Mouse (Mus musculus) intestine, embryonic 16.5 days (tissue): ENCODE results near the gene Prl3d3. TPM values are rescaled to one million over a fixed set of nuclear protein-coding genes. Genes with fewer than 3 reads are reported as not detected.
"Not testable (repeated sequence)": the region's sequence is repeated elsewhere in the genome, so short reads cannot be mapped to it uniquely, and the experiment has no call there.

Experiments
- ATAC-seq: fragments of 200-750 bp; cut with Nextera tagmentation; 2 replicates; pipeline ENCODE4 v1.8.0; 2017; ENCODE audit warnings: moderate TSS enrichment, moderate library complexity
- H3K27ac ChIP-seq: fragments of 300-500 bp; sonication (generic); 2 replicates; pipeline ENCODE4 v1.5.1; 2014; ENCODE audit warnings: mild to moderate bottlenecking, low read length
- H3K27me3 ChIP-seq: fragments of 300-500 bp; sonication (generic); replicated peaks from 2 replicates; pipeline ENCODE4 v1.6.1; 2014; ENCODE audit warnings: low read length, control low read depth, mixed read lengths; ENCODE audit not compliant: control insufficient read depth, insufficient read depth
- H3K36me3 ChIP-seq: fragments of 300-500 bp; sonication (generic); 2 replicates; pipeline ENCODE4 v1.6.1; 2014; ENCODE audit warnings: low read length, control low read depth; ENCODE audit not compliant: control insufficient read depth, insufficient read depth
- H3K4me1 ChIP-seq: fragments of 300-500 bp; sonication (generic); 2 replicates; pipeline ENCODE4 v1.6.1; 2014; ENCODE audit warnings: low read length, control low read depth, mixed read lengths; ENCODE audit not compliant: control insufficient read depth, insufficient read depth
- H3K4me2 ChIP-seq: fragments of 300-500 bp; sonication (generic); 2 replicates; pipeline ENCODE4 v1.6.1; 2014; ENCODE audit warnings: low read depth, low read length, control low read depth
- H3K4me3 ChIP-seq: fragments of 300-500 bp; sonication (generic); 2 replicates; pipeline ENCODE4 v1.5.1; 2014; ENCODE audit warnings: mild to moderate bottlenecking, low read length
- H3K9ac ChIP-seq: fragments of 300-500 bp; sonication (generic); 2 replicates; pipeline ENCODE4 v1.6.1; 2014; ENCODE audit warnings: low read depth, low read length
- H3K9me3 ChIP-seq: fragments of 300-500 bp; sonication (generic); 2 replicates; pipeline ENCODE4 v1.6.1; 2016; ENCODE audit warnings: low read length, control low read depth; ENCODE audit not compliant: control insufficient read depth
- WGBS: fragments of 180-500 bp; shearing (Covaris S2); extraction: QIAGEN DNeasy Blood & Tissue Kit; methylation state at CpG from one replicate; pipeline ENCODE4 v1.1.7; 2014; 5-methylcytosine and 5-hydroxymethylcytosine counted together
- polyA plus RNA-seq: library from polyadenylated mRNA; unstranded; fragments of >200 nt; fragmentation: Nextera tagmentation; extraction: Ambion mirVana; gene quantifications from 2 replicates; pipeline ENCODE4 v1.2.1, GENCODE M21; 2015

Prl3d3 gene
- not detected in 2 replicates for polyA plus RNA-seq

GRCm38 (mm10) chr13:27156490-27156889 lies at the start of gene Prl3d3:
Gene Prl3d3 (plus strand): TSS chr13:27156790.
- not testable (repeated sequence) for H3K27ac ChIP-seq, H3K4me3 ChIP-seq, H3K9ac ChIP-seq, H3K4me1 ChIP-seq, ATAC-seq, H3K36me3 ChIP-seq, H3K4me2 ChIP-seq, H3K9me3 ChIP-seq, H3K27me3 ChIP-seq
- 84% methylated on average over 2 of the region's 3 CpGs for whole genome bisulfite sequencing

- H3K9me3 ChIP-seq, H3K4me2 ChIP-seq, H3K36me3 ChIP-seq, H3K27ac ChIP-seq, H3K4me3 ChIP-seq, ATAC-seq, H3K9ac ChIP-seq, H3K4me1 ChIP-seq, H3K27me3 ChIP-seq: not testable (repeated sequence)
- whole genome bisulfite sequencing = 100% methylated on average over 3 of the region's 4 CpGs
Measured at GRCm38 (mm10) chr13:27121398-27121797, 35.2 kb upstream of the Prl3d3 start, which contains the start of gene Prl3d2. Gene Prl3d2 (plus strand): TSS chr13:27121698.

- no peaks in the 10 kb centered on the region for H3K9me3 ChIP-seq
- WGBS = 62% methylated on average over 1 of the region's 1 CpGs
- H3K4me3 ChIP-seq = no peak overlapping the region
- H3K36me3 ChIP-seq = no peaks in the 10 kb centered on the region
- H3K27me3 ChIP-seq = no peaks in the 10 kb centered on the region
- H3K9ac ChIP-seq = no peak overlapping the region
- no peak overlapping the region for H3K4me2 ChIP-seq
- no peaks in the 10 kb centered on the region for H3K4me1 ChIP-seq
- no peak for ATAC-seq
- no peak overlapping the region for H3K27ac ChIP-seq
Measured at GRCm38 (mm10) chr13:27148264-27148663, 8.3 kb upstream of the Prl3d3 start.

- H3K27ac ChIP-seq = no peak within 1 kb of the TSS
- H3K27me3 ChIP-seq = no peaks in the 10 kb centered on the region
- H3K4me3 ChIP-seq = no peak within 1 kb of the TSS
- WGBS = 77% methylated on average over 1 of the region's 1 CpGs
- ATAC-seq = no peak
- H3K4me1 ChIP-seq = no peaks in the 10 kb centered on the region
- H3K9me3 ChIP-seq = no peaks in the 10 kb centered on the region
- H3K36me3 ChIP-seq = no peaks in the 10 kb centered on the region
- no peak within 1 kb of the TSS for H3K9ac ChIP-seq
- H3K4me2 ChIP-seq = no peak within 1 kb of the TSS
Measured at GRCm38 (mm10) chr13:27196359-27196758, 39.8 kb downstream of the Prl3d3 start, which contains the start of gene Prl3c1. Gene Prl3c1 (plus strand): TSS chr13:27196659.

Other genes with a start within 250 kb of the Prl3d3 start
- gene Prl, start 99.2 kb upstream of the Prl3d3 start, polyA plus RNA-seq = not detected in 2 replicates
- not detected in 2 replicates for gene Prl3d1, start 62.6 kb upstream of the Prl3d3 start, polyA plus RNA-seq
- not detected in 2 replicates for gene Prl3d2, start 35.1 kb upstream of the Prl3d3 start, polyA plus RNA-seq
- not detected in 2 replicates for gene Prl3c1, start 39.9 kb downstream of the Prl3d3 start, polyA plus RNA-seq
- not detected in 2 replicates for gene Prl3b1, start 85.1 kb downstream of the Prl3d3 start, polyA plus RNA-seq
- gene Prl3a1, start 102.6 kb downstream of the Prl3d3 start, polyA plus RNA-seq = not detected in 2 replicates
- 0.21 and 1.1 TPM in 2 replicates for gene Prl6a1, start 155.8 kb downstream of the Prl3d3 start, polyA plus RNA-seq
- not detected in 2 replicates for gene Prl8a2, start 188.9 kb downstream of the Prl3d3 start, polyA plus RNA-seq
- gene Prl2b1, start 234.1 kb downstream of the Prl3d3 start, polyA plus RNA-seq = not detected in 2 replicates